Mouse (Mus musculus) layer of hippocampus, adult 6 months (tissue): ENCODE results near the gene Aars2. TPM values are rescaled to one million over a fixed set of nuclear protein-coding genes. Genes with fewer than 3 reads are reported as not detected.

Experiments
- long read RNA-seq, 2 experiments: library from polyadenylated mRNA; unstranded; transcript quantifications; one replicate each; pipeline ENCODE4 v2.0.0; 2019 to 2020
- polyA plus RNA-seq: library from polyadenylated mRNA; unstranded; fragments of <200 nt; fragmentation: Nextera tagmentation; gene quantifications from 2 replicates; pipeline ENCODE4 v1.2.3, GENCODE M21; 2021

The Aars2 gene
- polyA plus RNA-seq, result 12.8 and 12.9 TPM in 2 replicates
- long read RNA-seq, experiment 1, transcript Aars2-201 (22 exons, 3,349 nt), result major isoform, 31 of 43 reads
- long read RNA-seq, experiment 1, partial matches to known transcripts, result 10 of 43 reads
- long read RNA-seq, experiment 1, other reads (novel, unspliced or antisense), result 2 of 43 reads
- long read RNA-seq, experiment 2, transcript Aars2-201 (22 exons, 3,349 nt), result major isoform, 159 of 203 reads
- long read RNA-seq, experiment 2, partial matches to known transcripts, result 14 of 203 reads
- long read RNA-seq, experiment 2, other reads (novel, unspliced or antisense), result 30 of 203 reads

DNA sequence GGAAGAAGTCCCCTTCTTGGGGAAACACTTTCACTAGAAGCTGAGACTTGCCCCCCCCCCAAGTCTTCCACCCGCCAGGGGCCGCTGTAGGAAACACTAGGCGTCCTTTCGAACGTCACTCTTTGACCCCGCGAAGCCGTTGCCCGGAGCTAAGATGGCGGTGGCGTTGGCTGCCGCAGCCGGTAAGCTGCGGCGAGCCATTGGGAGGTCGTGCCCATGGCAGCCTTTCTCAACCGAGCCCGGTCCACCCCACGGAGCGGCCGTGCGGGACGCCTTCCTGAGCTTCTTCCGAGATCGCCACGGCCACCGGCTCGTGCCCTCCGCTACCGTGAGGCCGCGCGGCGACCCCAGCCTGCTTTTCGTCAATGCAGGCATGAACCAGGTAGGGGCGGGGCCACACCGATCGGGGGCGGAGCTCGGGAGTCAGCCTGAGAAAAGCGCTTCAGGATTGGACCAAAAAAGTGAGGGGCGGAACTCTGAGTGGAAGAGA, at the start of gene Aars2:
Gene Aars2 (plus strand): TSS at position 142 of the 490 bp plus-strand sequence.

GRCm38 (mm10) chr17:45474669-45475465, 31.8 kb upstream of the Aars2 start, which contains the start of gene Spats1:
Gene Spats1, minus strand, starts transcription at chr17:45475415.

GRCm38 (mm10) chr17:45523263-45523662, 16.6 kb downstream of the Aars2 start, which contains the start of gene Tcte1:
Gene Tcte1, plus strand, starts transcription at chr17:45523434.

GRCm38 (mm10) chr17:45549617-45550181, 43.1 kb downstream of the Aars2 start, which contains the start of gene Tmem151b:
Gene Tmem151b, minus strand, starts transcription at chr17:45549677.

GRCm38 (mm10) chr17:45555452-45556106, 48.9 kb downstream of the Aars2 start, which contains the start of gene Nfkbie:
Gene Nfkbie, plus strand, starts transcription at chr17:45555703.

GRCm38 (mm10) chr17:45563655-45564530, 57.3 kb downstream of the Aars2 start, which contains the start of gene Slc35b2:
Gene Slc35b2, plus strand, starts transcription at chr17:45563874.

Other genes starting within 250 kb of the Aars2 start
- 18.6 and 19.0 TPM in 2 replicates for gene Cdc5l, start 73.1 kb upstream of the Aars2 start, polyA plus RNA-seq
- 5.1 and 6.3 TPM in 2 replicates for gene Spats1, start 31.4 kb upstream of the Aars2 start, polyA plus RNA-seq
- gene Tcte1, start 16.6 kb downstream of the Aars2 start, polyA plus RNA-seq, result 9.9 and 10.8 TPM in 2 replicates
- 18.5 and 20.3 TPM in 2 replicates for gene Tmem151b, start 42.8 kb downstream of the Aars2 start, polyA plus RNA-seq
- 1.6 and 1.8 TPM in 2 replicates for gene Nfkbie, start 48.9 kb downstream of the Aars2 start, polyA plus RNA-seq
- 83.8 and 87.7 TPM in 2 replicates for gene Slc35b2, start 57.0 kb downstream of the Aars2 start, polyA plus RNA-seq
- 3,458 and 3,875 TPM in 2 replicates for gene Hsp90ab1, start 66.4 kb downstream of the Aars2 start, polyA plus RNA-seq
- gene Slc29a1, start 92.8 kb downstream of the Aars2 start, polyA plus RNA-seq, result 26.0 and 26.3 TPM in 2 replicates
- gene Mymx, start 95.3 kb downstream of the Aars2 start, polyA plus RNA-seq, result not detected in 2 replicates
- gene Capn11, start 152.5 kb downstream of the Aars2 start, polyA plus RNA-seq, result 0.05 TPM in 1 of 2 replicates, not detected in the other
- gene Mrpl14, start 179.5 kb downstream of the Aars2 start, polyA plus RNA-seq, result 155 TPM in 2 replicates
- 61.9 and 72.1 TPM in 2 replicates for gene Tmem63b, start 180.1 kb downstream of the Aars2 start, polyA plus RNA-seq
- gene 1600014C23Rik, start 227.0 kb downstream of the Aars2 start, polyA plus RNA-seq, result 0.64 and 0.90 TPM in 2 replicates